Mouse (Mus musculus): Measurements from ENCODE around the gene Mucl2.
"Not testable (repeated sequence)": the region's sequence is repeated elsewhere in the genome, so short reads cannot be mapped to it uniquely, and the experiment has no call there.

Gene Mucl2

DNA sequence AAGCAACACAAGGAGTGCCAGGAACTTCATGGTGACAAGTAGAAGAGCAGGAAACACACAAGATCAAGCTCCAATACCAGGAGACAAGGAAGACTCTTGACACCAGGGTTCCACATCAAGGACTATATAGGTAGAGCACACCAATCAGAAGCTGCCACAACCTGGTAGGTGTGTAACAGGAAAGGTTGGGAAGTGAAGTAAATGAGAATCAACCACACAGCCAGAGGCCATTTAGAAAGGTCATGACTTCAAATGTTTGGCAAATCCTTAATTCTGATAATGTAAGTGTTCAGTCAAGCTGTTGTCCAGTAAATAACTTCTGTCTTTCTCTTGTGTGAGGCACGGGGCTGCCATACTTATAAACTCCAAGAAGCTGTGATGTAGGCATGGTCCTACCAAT is at the start of gene Mucl2:
Gene Mucl2 (minus strand): TSS at position 101 of the 400 bp plus-strand sequence.
- no peak for DNase-seq (ENCODE audit: low read depth in 1 of 2, low spot score in 2 of 2)

DNA sequence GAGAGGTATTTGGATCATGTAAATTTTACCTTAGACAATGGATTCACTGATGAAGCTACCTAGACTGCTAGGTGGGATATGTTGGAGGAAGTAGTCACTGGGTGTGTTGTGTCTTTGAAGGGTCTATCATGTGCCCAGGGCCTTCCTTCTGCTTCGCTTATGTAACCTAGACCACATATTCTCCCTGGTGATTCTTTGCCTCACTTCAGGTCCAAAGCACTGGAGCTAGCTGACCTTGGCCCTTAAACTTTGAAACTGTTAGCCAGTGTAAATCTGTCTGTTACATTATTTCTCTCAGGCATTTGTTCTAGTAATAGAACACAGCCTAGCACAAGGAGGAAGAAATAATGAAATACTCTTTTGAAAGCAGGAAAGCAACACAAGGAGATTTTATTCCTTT is 13.9 kb upstream of the Mucl2 start:
- DNase-seq (ENCODE audit: low read depth in 1 of 2, low spot score in 2 of 2) = not testable (repeated sequence)

Data from monocyte, adult 2 months (primary cell).